Mouse (Mus musculus): ENCODE results near the gene Ttc21b.

GRCm38 (mm10) chr2:66143284-66143683 is 113.1 kb downstream of the Ttc21b start:
- TF ChIP-seq CTCF (IDR thresholded peaks at IDR 0.05; ENCODE audit: borderline replicate concordance, insufficient read depth, low read length) (no peak), POLR2A (IDR thresholded peaks at IDR 0.05; ENCODE audit: low read depth, low read length) (no peak)
